28 mouse cellular contexts compared by ENCODE assay signal in the genomic region with DNA sequence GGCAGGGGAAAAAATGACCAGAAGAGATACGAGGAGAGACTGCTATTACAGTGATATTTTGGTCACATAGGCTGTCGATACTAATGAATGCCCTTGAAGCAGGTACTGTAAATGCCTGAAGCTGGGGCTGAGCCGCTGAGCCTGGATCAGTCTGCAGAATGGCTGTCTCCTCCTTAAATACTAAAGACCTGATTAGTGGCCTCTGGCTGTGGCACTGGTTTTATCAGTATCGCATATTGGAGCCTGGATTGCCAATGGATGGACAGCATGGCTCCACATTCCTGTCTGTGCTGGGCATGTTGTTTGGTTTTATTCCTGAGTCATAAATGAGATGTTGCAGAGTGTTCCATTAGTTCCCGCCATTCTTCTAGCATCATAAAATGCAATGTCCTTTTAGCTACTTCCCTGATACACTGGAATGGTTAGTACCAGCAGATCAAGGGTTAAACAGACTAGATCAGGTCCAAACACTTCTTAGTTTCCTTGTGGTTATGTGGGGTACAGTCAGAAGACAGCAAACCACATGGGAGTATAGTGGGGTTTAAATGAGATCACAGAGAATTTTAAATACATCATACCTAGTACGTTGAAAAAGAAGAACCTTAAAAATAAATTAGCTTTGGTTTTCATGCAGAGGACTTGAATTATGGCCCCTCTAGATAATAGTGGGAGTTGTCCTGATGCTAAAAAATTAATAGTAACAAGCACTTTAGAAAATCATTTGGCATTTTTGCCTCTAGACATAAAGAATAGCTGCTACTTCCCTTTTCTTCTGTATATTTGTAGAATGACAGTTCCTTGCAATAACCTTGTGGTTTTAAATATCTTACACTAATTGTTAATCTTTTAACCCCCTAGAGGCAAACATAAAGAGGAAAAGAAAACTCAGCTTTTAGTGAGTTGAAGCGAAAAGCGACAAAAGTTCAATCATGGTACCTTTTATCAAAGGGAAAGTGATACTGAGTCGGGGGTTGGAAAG.
DNase-seq lines count a peak whose midpoint lies in the region; ATAC-seq and TF ChIP-seq lines count a peak whose summit lies in the region.
"Had no signal": no experiment of that assay in that cellular context is flagged by ENCODE, and none has a peak within 500 bp of the region (broad histone marks: within the 10 kb centered on the region; RNA-seq: fewer than 3 reads in every experiment).

No protein-coding gene starts in this region.

- H3K4me1 ChIP-seq in lung, embryonic 16.5 days (replicated peaks; ENCODE audit: control insufficient read depth, insufficient read depth, low read length), result peaks cover 6% of the 10 kb centered on the region
- peaks cover 0 to 4% of the 10 kb centered on the region in 2 experiments; a peak in 1 of 4 replicates for H3K4me1 ChIP-seq in MEL (ENCODE audit: control insufficient read depth in 1 of 2, insufficient read depth in 2 of 2, low read length in 2 of 2)
- H3K4me1 ChIP-seq in bone marrow macrophage, adult 2 months (ENCODE audit: control insufficient read depth, insufficient read depth, low read length), result peaks cover 59% of the 10 kb centered on the region
- H3K4me1 ChIP-seq: embryonic facial prominence, embryonic 15.5 days; liver, embryonic 15.5 days had no signal

- no peaks in the 10 kb centered on the region for H3K27me3 ChIP-seq in lung, embryonic 16.5 days (ENCODE audit: control insufficient read depth, insufficient read depth, low read depth, low read length)
- no peaks in the 10 kb centered on the region for H3K27me3 ChIP-seq in MEL (ENCODE audit: control insufficient read depth in 1 of 2, insufficient read depth in 2 of 2, low read length in 2 of 2)
- H3K27me3 ChIP-seq: CH12.LX; embryonic facial prominence, embryonic 15.5 days; forebrain, embryonic 13.5 days; hindbrain, embryonic 12.5 days; limb, embryonic 12.5 days; liver, embryonic 15.5 days; neural tube, embryonic 13.5 days; Patski had no signal

- DNase-seq in lung, postnatal 4 days, result no peak
- peak; percentile 46 for DNase-seq in MEL (ENCODE audit: low read depth, low spot score)
- DNase-seq in left cerebral cortex, postnatal 4 days, result no peak
- DNase-seq: adrenal gland, postnatal 10 days; cerebellum, adult 11-12 months; cerebellum, adult 9-11 months; gastrocnemius, postnatal 25 days; kidney, adult 8-10 months; layer of hippocampus, adult 9-11 months; lung, embryonic 14.5 days; thymus, adult 18-20 months; thymus, postnatal 25 days had no signal

- no peak overlapping the region for H3K4me3 ChIP-seq in lung, embryonic 16.5 days (ENCODE audit: low read length)
- peak overlapping the region in 1 of 2 experiments; percentile 5; a peak in 1 of 4 replicates for H3K4me3 ChIP-seq in MEL (ENCODE audit: control insufficient read depth in 1 of 2, insufficient read depth in 1 of 2, low read depth in 2 of 2, low read length in 2 of 2)
- 0 out of 2 replicates have a peak overlapping the region, but pooled peaks have one; percentile 21 for H3K4me3 ChIP-seq in bone marrow macrophage, adult 2 months (ENCODE audit: insufficient read depth, low read length)
- H3K4me3 ChIP-seq: embryonic facial prominence, embryonic 10.5 days; embryonic facial prominence, embryonic 15.5 days; forebrain, embryonic 13.5 days; hindbrain, embryonic 12.5 days; limb, embryonic 12.5 days; liver, embryonic 15.5 days; neural tube, embryonic 13.5 days had no signal

- H3K9ac ChIP-seq in lung, embryonic 16.5 days (ENCODE audit: low read length), result no peak overlapping the region
- no peak overlapping the region for H3K9ac ChIP-seq in MEL (ENCODE audit: control insufficient read depth, low read depth, low read length, poor library complexity, severe bottlenecking)
- H3K9ac ChIP-seq: embryonic facial prominence, embryonic 15.5 days; forebrain, embryonic 13.5 days; hindbrain, embryonic 12.5 days; limb, embryonic 12.5 days; liver, embryonic 15.5 days; lung, embryonic 14.5 days; neural tube, embryonic 13.5 days had no signal

- TF ChIP-seq CTCF in MEL (IDR thresholded peaks at IDR 0.05 in 2 of 3, conservative IDR thresholded peaks at IDR 0.05 in 1 of 3; ENCODE audit: control insufficient read depth in 1 of 3, insufficient read depth in 1 of 3, low read depth in 2 of 3, low read length in 3 of 3, poor library complexity in 1 of 3, severe bottlenecking in 1 of 3), result no peak
- no peak for TF ChIP-seq CTCF in bone marrow macrophage, adult 2 months (IDR thresholded peaks at IDR 0.05; ENCODE audit: low read depth, low read length)

- peak overlapping the region; percentile 43; the same call in 1 of the 2 replicates for H3K27ac ChIP-seq in lung, embryonic 16.5 days (ENCODE audit: low read length)
- H3K27ac ChIP-seq in MEL (ENCODE audit: control insufficient read depth, low read depth, low read length), result no peak overlapping the region
- H3K27ac ChIP-seq in bone marrow macrophage, adult 2 months (ENCODE audit: insufficient read depth, low read depth, low read length), result peak overlapping the region; percentile 87
- H3K27ac ChIP-seq: embryonic facial prominence, embryonic 15.5 days; hindbrain, embryonic 12.5 days; kidney, postnatal 0 days; limb, embryonic 12.5 days; liver, embryonic 15.5 days; stomach, postnatal 0 days had no signal

- H3K4me2 ChIP-seq in lung, embryonic 16.5 days (ENCODE audit: low read depth, low read length), result no peak overlapping the region
- H3K4me2 ChIP-seq: embryonic facial prominence, embryonic 15.5 days; forebrain, embryonic 13.5 days; hindbrain, embryonic 12.5 days; limb, embryonic 12.5 days; liver, embryonic 15.5 days; lung, embryonic 14.5 days; neural tube, embryonic 13.5 days had no signal

- no peaks in the 10 kb centered on the region for H3K79me2 ChIP-seq in MEL (ENCODE audit: control insufficient read depth, insufficient read depth, low read length, poor library complexity)

- H3K9me3 ChIP-seq in lung, embryonic 16.5 days (ENCODE audit: control insufficient read depth, low read length), result no peaks in the 10 kb centered on the region
- no peaks in the 10 kb centered on the region for H3K9me3 ChIP-seq in MEL (replicated peaks; ENCODE audit: insufficient read depth, low read length)
- H3K9me3 ChIP-seq: embryonic facial prominence, embryonic 10.5 days; embryonic facial prominence, embryonic 15.5 days; forebrain, embryonic 13.5 days; hindbrain, embryonic 12.5 days; limb, embryonic 12.5 days; liver, embryonic 15.5 days; neural tube, embryonic 13.5 days had no signal

- no peak for TF ChIP-seq RAD21 in MEL (IDR thresholded peaks at IDR 0.05; ENCODE audit: low read depth, low read length)

- intact Hi-C loops in left cerebral cortex, postnatal 4 days (cut with DNase I), result no loop called here

- peak in 1 of 2 experiments; percentile 53; a peak in 1 of 4 replicates for TF ChIP-seq EP300 in MEL (IDR thresholded peaks at IDR 0.05; ENCODE audit: low read depth in 1 of 2, low read length in 2 of 2)

- no peak for TF ChIP-seq POLR2A in MEL (IDR thresholded peaks at IDR 0.05; ENCODE audit: control insufficient read depth in 1 of 2, insufficient read depth in 1 of 2, low read depth in 1 of 2, low read length in 2 of 2, poor library complexity in 1 of 2)
- TF ChIP-seq POLR2A in bone marrow macrophage, adult 2 months (IDR thresholded peaks at IDR 0.05; ENCODE audit: borderline replicate concordance, low read depth, low read length), result no peak

- no peaks in the 10 kb centered on the region for H3K36me3 ChIP-seq in lung, embryonic 16.5 days (ENCODE audit: control insufficient read depth, insufficient read depth, low read length)
- H3K36me3 ChIP-seq in MEL (ENCODE audit: control insufficient read depth in 1 of 2, insufficient read depth in 2 of 2, low read length in 2 of 2), result no peaks in the 10 kb centered on the region
- H3K36me3 ChIP-seq: embryonic facial prominence, embryonic 10.5 days; embryonic facial prominence, embryonic 15.5 days; hindbrain, embryonic 12.5 days; limb, embryonic 12.5 days; liver, embryonic 15.5 days; neural tube, embryonic 13.5 days had no signal

- ATAC-seq in lung, embryonic 16.5 days (ENCODE audit: low read depth), result no peak
- ATAC-seq in megakaryocyte, adult 5-6 weeks (ENCODE audit: poor library complexity, severe bottlenecking), result peak; percentile 30; the same call in 1 of the 2 replicates
- ATAC-seq in erythroid progenitor cell, adult 5-6 weeks (replicated peaks; ENCODE audit: low FRiP score, poor library complexity, severe bottlenecking), result no peak
- ATAC-seq: forebrain, embryonic 13.5 days; intestine, embryonic 16.5 days; Patski had no signal

- 72% methylated on average over 9 of the region's 9 CpGs for WGBS in lung, embryonic 16.5 days

TF ChIP-seq in MEL, 35 proteins besides CTCF, POLR2A, EP300 and RAD21:
- TF ChIP-seq GATA1 (IDR thresholded peaks at IDR 0.05; ENCODE audit: low read depth, low read length) (0 out of 2 replicates have a peak, but pooled peaks have one; percentile 7), E2F4 (IDR thresholded peaks at IDR 0.05; ENCODE audit: borderline replicate concordance, low read depth, low read length) (no peak)
